Mouse (Mus musculus): Measurements from ENCODE around the gene Slc9a3r1. TPM values are rescaled to one million over a fixed set of nuclear protein-coding genes. Genes with fewer than 3 reads are reported as not detected.

Gene Slc9a3r1
- polyA plus RNA-seq, 1 experiment from 2014 or later: 165 TPM

DNA sequence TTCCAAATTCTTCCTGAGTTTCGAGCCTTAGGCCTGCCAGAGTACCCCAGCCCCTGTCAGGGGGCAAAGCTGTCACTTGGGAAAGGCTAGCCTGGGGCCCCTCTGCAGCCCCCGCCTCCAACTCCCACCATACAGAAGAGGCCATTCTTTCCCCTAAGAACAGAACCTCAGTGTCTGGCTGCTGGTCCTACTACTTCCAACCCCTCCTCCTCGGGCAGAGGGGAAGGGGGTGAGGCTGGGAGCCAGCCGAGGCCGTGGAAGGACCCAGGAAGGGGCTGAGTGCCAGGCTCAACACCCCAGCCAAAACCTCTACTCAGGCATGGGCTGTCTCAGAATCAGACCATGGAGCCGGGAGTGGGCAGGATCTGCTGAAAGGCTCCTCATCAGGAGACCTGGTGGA, 16.1 kb downstream of the Slc9a3r1 start:
- H3K27ac ChIP-seq (ENCODE audit: low read depth): no peak overlapping the region
- no peaks in the 10 kb centered on the region for H3K27me3 ChIP-seq (replicated peaks; ENCODE audit: control insufficient read depth, insufficient read depth, low read length)
- ATAC-seq (replicated peaks; ENCODE audit: low FRiP score, low TSS enrichment, low read depth): no peak
- H3K9ac ChIP-seq (ENCODE audit: low read length): no peak overlapping the region
- H3K9me3 ChIP-seq (ENCODE audit: control insufficient read depth, low read length): no peaks in the 10 kb centered on the region
- H3K4me3 ChIP-seq (ENCODE audit: low read depth, low read length): no peak overlapping the region
- WGBS: 60% methylated on average over 6 of the region's 6 CpGs
- no peak for DNase-seq (ENCODE audit: low spot score)
- H3K4me2 ChIP-seq (ENCODE audit: low read length): no peak overlapping the region
- H3K36me3 ChIP-seq (ENCODE audit: control insufficient read depth, insufficient read depth, low read length): 0 out of 2 replicates have a peak, but pooled peaks cover 2% of the 10 kb centered on the region
- H3K4me1 ChIP-seq (replicated peaks; ENCODE audit: control insufficient read depth, insufficient read depth, low read length): peaks cover 45% of the 10 kb centered on the region

GRCm38 (mm10) chr11:115179881-115180280, 16.7 kb downstream of the Slc9a3r1 start:
- Histone ChIP-seq H3K36me3 (ENCODE audit: control insufficient read depth, insufficient read depth, low read length) (0 out of 2 replicates have a peak, but pooled peaks cover 2% of the 10 kb centered on the region), H3K4me1 (replicated peaks; ENCODE audit: control insufficient read depth, insufficient read depth, low read length) (peaks cover 42% of the 10 kb centered on the region), H3K27ac (ENCODE audit: low read depth) (no peak overlapping the region), H3K27me3 (replicated peaks; ENCODE audit: control insufficient read depth, insufficient read depth, low read length) (no peaks in the 10 kb centered on the region), H3K4me3 (ENCODE audit: low read depth, low read length) (no peak overlapping the region), H3K4me2 (ENCODE audit: low read length) (no peak overlapping the region), H3K9ac (ENCODE audit: low read length) (no peak overlapping the region), H3K9me3 (ENCODE audit: control insufficient read depth, low read length) (no peaks in the 10 kb centered on the region)
- DNase-seq (ENCODE audit: low spot score) (no peak), ATAC-seq (replicated peaks; ENCODE audit: low FRiP score, low TSS enrichment, low read depth) (no peak)
- 71% methylated on average over 6 of the region's 6 CpGs for WGBS

- 21% methylated on average over 12 of the region's 12 CpGs for WGBS
- ATAC-seq (replicated peaks; ENCODE audit: low FRiP score, low TSS enrichment, low read depth): no peak
- Histone ChIP-seq H3K4me1 (replicated peaks; ENCODE audit: control insufficient read depth, insufficient read depth, low read length) (peaks cover 25% of the 10 kb centered on the region), H3K4me2 (ENCODE audit: low read length) (no peak overlapping the region), H3K36me3 (ENCODE audit: control insufficient read depth, insufficient read depth, low read length) (0 out of 2 replicates have a peak, but pooled peaks cover 2% of the 10 kb centered on the region), H3K4me3 (ENCODE audit: low read depth, low read length) (no peak overlapping the region), H3K27ac (ENCODE audit: low read depth) (no peak overlapping the region), H3K27me3 (replicated peaks; ENCODE audit: control insufficient read depth, insufficient read depth, low read length) (no peaks in the 10 kb centered on the region), H3K9me3 (ENCODE audit: control insufficient read depth, low read length) (no peaks in the 10 kb centered on the region), H3K9ac (ENCODE audit: low read length) (no peak overlapping the region)
- DNase-seq (ENCODE audit: low spot score): peak; percentile 98
Observed at GRCm38 (mm10) chr11:115181913-115182638, 18.9 kb downstream of the Slc9a3r1 start.

DNA sequence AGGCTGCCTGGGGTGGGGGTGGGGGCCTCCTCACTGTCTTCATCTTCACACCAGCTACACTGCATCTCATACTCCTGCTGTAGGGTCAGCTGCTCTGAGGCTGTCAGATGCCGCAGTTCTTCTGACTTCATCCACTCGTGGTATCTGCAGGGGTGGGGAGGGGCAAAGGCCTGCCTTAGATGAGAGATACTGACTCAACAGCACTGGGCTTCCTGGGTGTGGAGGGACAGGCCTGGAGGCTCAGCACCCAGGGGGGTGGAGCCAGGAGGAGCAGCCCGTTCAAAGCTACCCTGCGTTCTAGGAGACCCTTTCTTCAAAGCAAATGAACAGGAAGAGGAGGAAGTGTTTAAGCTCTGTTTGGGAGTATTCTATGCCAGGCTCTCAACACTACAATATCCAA, 21.8 kb downstream of the Slc9a3r1 start:
- Histone ChIP-seq H3K27me3 (replicated peaks; ENCODE audit: control insufficient read depth, insufficient read depth, low read length) (no peaks in the 10 kb centered on the region), H3K4me2 (ENCODE audit: low read length) (no peak overlapping the region), H3K9me3 (ENCODE audit: control insufficient read depth, low read length) (no peaks in the 10 kb centered on the region), H3K4me3 (ENCODE audit: low read depth, low read length) (no peak overlapping the region), H3K36me3 (ENCODE audit: control insufficient read depth, insufficient read depth, low read length) (0 out of 2 replicates have a peak, but pooled peaks cover 2% of the 10 kb centered on the region), H3K27ac (ENCODE audit: low read depth) (no peak overlapping the region), H3K9ac (ENCODE audit: low read length) (no peak overlapping the region), H3K4me1 (replicated peaks; ENCODE audit: control insufficient read depth, insufficient read depth, low read length) (peaks cover 11% of the 10 kb centered on the region)
- DNase-seq (ENCODE audit: low spot score) (no peak), ATAC-seq (replicated peaks; ENCODE audit: low FRiP score, low TSS enrichment, low read depth) (no peak)
- 33% methylated on average over 4 of the region's 4 CpGs for WGBS

DNA sequence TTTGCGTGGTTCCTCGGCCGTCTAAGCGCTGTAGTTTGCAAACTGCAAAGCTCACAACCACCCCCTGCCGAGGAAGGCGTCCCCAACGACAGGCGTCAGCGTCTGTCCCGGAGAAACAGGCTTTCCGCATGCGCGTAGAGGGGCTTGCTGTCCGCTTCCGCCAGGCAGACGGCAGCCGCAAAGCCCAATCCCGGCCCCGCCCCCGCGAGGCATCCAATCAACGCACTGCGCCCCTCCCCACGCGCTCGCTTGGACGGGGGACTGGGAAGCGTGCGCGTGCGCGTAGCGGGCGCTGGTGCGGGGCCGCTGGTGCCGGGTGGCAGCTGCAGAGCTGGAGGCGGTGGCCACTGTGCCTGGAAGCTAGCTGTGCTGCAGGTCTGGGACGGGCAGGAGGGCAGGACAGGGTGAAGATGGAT, 24.1 kb downstream of the Slc9a3r1 start, which contains the start of gene Tmem104:
Tmem104 (plus strand) TSS at position 264 of the 416 bp plus-strand sequence.
- H3K36me3 ChIP-seq (ENCODE audit: control insufficient read depth, insufficient read depth, low read length): no peaks in the 10 kb centered on the region
- no peaks in the 10 kb centered on the region for H3K27me3 ChIP-seq (replicated peaks; ENCODE audit: control insufficient read depth, insufficient read depth, low read length)
- peaks cover 11% of the 10 kb centered on the region for H3K4me1 ChIP-seq (replicated peaks; ENCODE audit: control insufficient read depth, insufficient read depth, low read length)
- H3K27ac ChIP-seq (ENCODE audit: low read depth): peak within 1 kb of the TSS; percentile 60; the same call in 1 of the 2 replicates
- peak within 1 kb of the TSS; percentile 55 for H3K4me3 ChIP-seq (ENCODE audit: low read depth, low read length)
- H3K9ac ChIP-seq (ENCODE audit: low read length): peak within 1 kb of the TSS; percentile 60
- no peaks in the 10 kb centered on the region for H3K9me3 ChIP-seq (ENCODE audit: control insufficient read depth, low read length)
- under 1% methylated on average over 39 of the region's 39 CpGs for WGBS
- ATAC-seq (replicated peaks; ENCODE audit: low FRiP score, low TSS enrichment, low read depth) (peak; percentile 88), DNase-seq (ENCODE audit: low spot score) (peak; percentile 97)
- peak within 1 kb of the TSS; percentile 90 for H3K4me2 ChIP-seq (ENCODE audit: low read length)

- Histone ChIP-seq H3K27me3 (replicated peaks; ENCODE audit: control insufficient read depth, insufficient read depth, low read length) (no peaks in the 10 kb centered on the region), H3K4me3 (ENCODE audit: low read depth, low read length) (peak within 1 kb of the TSS; percentile 55), H3K27ac (ENCODE audit: low read depth) (peak within 1 kb of the TSS; percentile 60; the same call in 1 of the 2 replicates), H3K9ac (ENCODE audit: low read length) (peak within 1 kb of the TSS; percentile 60), H3K4me1 (replicated peaks; ENCODE audit: control insufficient read depth, insufficient read depth, low read length) (peaks cover 14% of the 10 kb centered on the region), H3K9me3 (ENCODE audit: control insufficient read depth, low read length) (no peaks in the 10 kb centered on the region), H3K4me2 (ENCODE audit: low read length) (peak within 1 kb of the TSS; percentile 90), H3K36me3 (ENCODE audit: control insufficient read depth, insufficient read depth, low read length) (no peaks in the 10 kb centered on the region)
- no peak for DNase-seq (ENCODE audit: low spot score)
- ATAC-seq (replicated peaks; ENCODE audit: low FRiP score, low TSS enrichment, low read depth): 0 out of 2 replicates have a peak, but pooled peaks have one; percentile 2
- WGBS: 11% methylated on average over 12 of the region's 12 CpGs
Observed at GRCm38 (mm10) chr11:115187693-115188092, 24.6 kb downstream of the Slc9a3r1 start, which contains the start of gene Nat9. TSS of gene Nat9 (minus strand) at chr11:115187859.

GRCm38 (mm10) chr11:115188539-115189231, 25.5 kb downstream of the Slc9a3r1 start:
- Histone ChIP-seq H3K36me3 (ENCODE audit: control insufficient read depth, insufficient read depth, low read length) (no peaks in the 10 kb centered on the region), H3K27me3 (replicated peaks; ENCODE audit: control insufficient read depth, insufficient read depth, low read length) (no peaks in the 10 kb centered on the region), H3K9me3 (ENCODE audit: control insufficient read depth, low read length) (no peaks in the 10 kb centered on the region), H3K9ac (ENCODE audit: low read length) (no peak overlapping the region), H3K4me2 (ENCODE audit: low read length) (no peak overlapping the region), H3K4me3 (ENCODE audit: low read depth, low read length) (no peak overlapping the region), H3K27ac (ENCODE audit: low read depth) (no peak overlapping the region), H3K4me1 (replicated peaks; ENCODE audit: control insufficient read depth, insufficient read depth, low read length) (peaks cover 14% of the 10 kb centered on the region)
- WGBS: 81% methylated on average over 13 of the region's 13 CpGs
- DNase-seq (ENCODE audit: low spot score) (no peak), ATAC-seq (replicated peaks; ENCODE audit: low FRiP score, low TSS enrichment, low read depth) (no peak)

GRCm38 (mm10) chr11:115189304-115189703, 26.2 kb downstream of the Slc9a3r1 start:
- H3K27ac ChIP-seq (ENCODE audit: low read depth): no peak overlapping the region
- H3K9me3 ChIP-seq (ENCODE audit: control insufficient read depth, low read length): no peaks in the 10 kb centered on the region
- no peak overlapping the region for H3K4me3 ChIP-seq (ENCODE audit: low read depth, low read length)
- 82% methylated on average over 6 of the region's 6 CpGs for WGBS
- H3K9ac ChIP-seq (ENCODE audit: low read length): no peak overlapping the region
- H3K4me2 ChIP-seq (ENCODE audit: low read length): no peak overlapping the region
- H3K4me1 ChIP-seq (replicated peaks; ENCODE audit: control insufficient read depth, insufficient read depth, low read length): peaks cover 14% of the 10 kb centered on the region
- ATAC-seq (replicated peaks; ENCODE audit: low FRiP score, low TSS enrichment, low read depth) (no peak), DNase-seq (ENCODE audit: low spot score) (no peak)
- no peaks in the 10 kb centered on the region for H3K27me3 ChIP-seq (replicated peaks; ENCODE audit: control insufficient read depth, insufficient read depth, low read length)
- no peaks in the 10 kb centered on the region for H3K36me3 ChIP-seq (ENCODE audit: control insufficient read depth, insufficient read depth, low read length)

All from intestine, embryonic 14.5 days (tissue).